Comparison of ENCODE assay signal across 11 mouse cellular contexts in the genomic region with DNA sequence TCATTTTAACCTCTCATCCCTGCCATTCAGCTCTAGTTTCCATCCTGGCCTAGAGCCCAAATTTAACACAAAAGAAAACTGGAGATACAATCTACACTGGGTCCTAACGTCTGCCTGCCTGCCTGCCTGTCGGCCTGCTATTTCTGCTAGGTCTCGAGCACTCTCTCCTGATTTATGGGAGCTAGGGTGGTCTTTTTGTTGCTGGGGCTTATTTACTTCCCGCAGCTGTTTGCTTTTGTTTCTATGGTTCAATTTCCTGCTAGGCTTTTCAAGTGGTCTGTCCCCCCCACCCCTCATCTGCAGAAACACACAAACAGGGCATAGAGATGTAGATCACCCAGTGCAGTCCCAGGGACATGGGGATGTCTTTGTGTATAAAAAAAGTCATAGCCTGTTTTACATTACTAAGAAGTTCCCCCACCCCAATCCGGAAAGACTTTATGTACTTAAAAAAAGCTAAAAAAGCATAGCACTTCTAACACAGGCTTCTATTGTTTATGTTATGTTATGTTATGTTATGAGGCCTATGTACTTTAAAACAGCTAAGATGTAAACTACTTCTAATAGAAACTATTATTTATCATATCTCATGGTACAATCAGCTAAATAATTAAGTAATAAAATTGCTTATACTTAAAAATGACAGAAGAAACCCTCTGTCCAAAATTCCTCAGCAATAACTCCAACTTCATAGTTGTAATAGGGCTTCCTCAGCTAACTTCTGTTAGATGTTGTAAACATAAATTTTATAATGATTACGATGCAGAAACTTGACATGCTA. TPM values are rescaled to one million over a fixed set of nuclear protein-coding genes. Genes with fewer than 3 reads are reported as not detected.
DNase-seq lines count a peak whose midpoint lies in the region; ATAC-seq and TF ChIP-seq lines count a peak whose summit lies in the region.
"Had no signal": no experiment of that assay in that cellular context is flagged by ENCODE, and none has a peak within 500 bp of the region (broad histone marks: within the 10 kb centered on the region; RNA-seq: fewer than 3 reads in every experiment).

No protein-coding gene starts in this region.

- no peak for DNase-seq in stomach, postnatal 0 days (ENCODE audit: low spot score)
- peak; percentile 15 for DNase-seq in forebrain, postnatal 0 days
- peak; percentile 22 for DNase-seq in midbrain, embryonic 10.5 days (ENCODE audit: low spot score)
- DNase-seq in yolk sac, embryonic 10.5 days (ENCODE audit: low spot score), result peak; percentile 6
- no peak for DNase-seq in urinary bladder, postnatal 10 days (ENCODE audit: low spot score)
- no peak for DNase-seq in layer of hippocampus, adult 18-20 months (ENCODE audit: low spot score in 2 of 2)
- DNase-seq: heart, postnatal 14 days; liver, embryonic 13.5 days had no signal

- no peak overlapping the region for H3K9ac ChIP-seq in stomach, embryonic 14.5 days (replicated peaks; ENCODE audit: low read depth, low read length)
- no peak overlapping the region for H3K9ac ChIP-seq in stomach, postnatal 0 days (ENCODE audit: low read length)
- no peak overlapping the region for H3K9ac ChIP-seq in forebrain, postnatal 0 days
- H3K9ac ChIP-seq: liver, embryonic 13.5 days had no signal

- H3K4me1 ChIP-seq in stomach, embryonic 14.5 days (ENCODE audit: control insufficient read depth, insufficient read depth, low read length), result peaks cover 3% of the 10 kb centered on the region; the same call in 1 of the 2 replicates
- no peaks in the 10 kb centered on the region for H3K4me1 ChIP-seq in stomach, postnatal 0 days (replicated peaks; ENCODE audit: control insufficient read depth, insufficient read depth)
- no peaks in the 10 kb centered on the region for H3K4me1 ChIP-seq in forebrain, postnatal 0 days (ENCODE audit: insufficient read depth)
- peaks cover 11% of the 10 kb centered on the region for H3K4me1 ChIP-seq in midbrain, embryonic 10.5 days
- H3K4me1 ChIP-seq: liver, embryonic 13.5 days had no signal

- H3K4me2 ChIP-seq in stomach, embryonic 14.5 days (replicated peaks; ENCODE audit: low read depth, low read length), result no peak overlapping the region
- H3K4me2 ChIP-seq in stomach, postnatal 0 days (replicated peaks; ENCODE audit: low read depth), result no peak overlapping the region
- no peak overlapping the region for H3K4me2 ChIP-seq in forebrain, postnatal 0 days (ENCODE audit: low read depth)
- H3K4me2 ChIP-seq: liver, embryonic 13.5 days had no signal

- peak; percentile 63; the same call in 1 of the 2 replicates for ATAC-seq in stomach, embryonic 14.5 days (ENCODE audit: insufficient number of reproducible peaks, insufficient read depth, low FRiP score, low read depth)
- ATAC-seq in stomach, postnatal 0 days (ENCODE audit: low FRiP score, low TSS enrichment), result no peak
- peak; percentile 51; the same call in 1 of the 2 replicates for ATAC-seq in forebrain, postnatal 0 days
- ATAC-seq in cerebellum, adult (ENCODE audit: insufficient number of reproducible peaks, low FRiP score, low TSS enrichment), result no peak

- H3K9me3 ChIP-seq in stomach, embryonic 14.5 days (ENCODE audit: control insufficient read depth, low read depth, low read length), result no peaks in the 10 kb centered on the region
- no peaks in the 10 kb centered on the region for H3K9me3 ChIP-seq in stomach, postnatal 0 days (ENCODE audit: control insufficient read depth, low read length)
- H3K9me3 ChIP-seq in forebrain, postnatal 0 days (ENCODE audit: low read length), result no peaks in the 10 kb centered on the region
- H3K9me3 ChIP-seq in midbrain, embryonic 10.5 days (replicated peaks), result no peaks in the 10 kb centered on the region
- H3K9me3 ChIP-seq: G1E; liver, embryonic 13.5 days had no signal

- TF ChIP-seq EP300 in stomach, postnatal 0 days (optimal IDR thresholded peaks at IDR 0.05), result no peak

- H3K36me3 ChIP-seq in stomach, embryonic 14.5 days (ENCODE audit: control insufficient read depth, insufficient read depth, low read length), result no peaks in the 10 kb centered on the region
- H3K36me3 ChIP-seq in stomach, postnatal 0 days (ENCODE audit: control insufficient read depth, insufficient read depth, low read length), result no peaks in the 10 kb centered on the region
- H3K36me3 ChIP-seq in forebrain, postnatal 0 days (ENCODE audit: insufficient read depth), result no peaks in the 10 kb centered on the region
- no peaks in the 10 kb centered on the region for H3K36me3 ChIP-seq in midbrain, embryonic 10.5 days
- H3K36me3 ChIP-seq: G1E; liver, embryonic 13.5 days had no signal

- WGBS in stomach, embryonic 14.5 days, result 26% methylated on average over 6 of the region's 6 CpGs
- 24% methylated on average over 6 of the region's 6 CpGs for WGBS in stomach, postnatal 0 days
- 19% methylated on average over 6 of the region's 6 CpGs for WGBS in forebrain, postnatal 0 days
- WGBS in midbrain, embryonic 10.5 days, result 26% methylated on average over 6 of the region's 6 CpGs

- peak overlapping the region; percentile 52; the same call in 1 of the 2 replicates for H3K27ac ChIP-seq in stomach, embryonic 14.5 days (ENCODE audit: low read length)
- no peak overlapping the region for H3K27ac ChIP-seq in stomach, postnatal 0 days (replicated peaks)
- H3K27ac ChIP-seq in forebrain, postnatal 0 days (ENCODE audit: low read depth, low read length), result no peak overlapping the region
- peak overlapping the region; percentile 67 for H3K27ac ChIP-seq in midbrain, embryonic 10.5 days (replicated peaks)
- H3K27ac ChIP-seq: liver, embryonic 13.5 days had no signal

- no peaks in the 10 kb centered on the region for H3K27me3 ChIP-seq in stomach, embryonic 14.5 days (ENCODE audit: control insufficient read depth, insufficient read depth, low read length)
- H3K27me3 ChIP-seq in stomach, postnatal 0 days (ENCODE audit: control insufficient read depth, insufficient read depth, low read length), result no peaks in the 10 kb centered on the region
- no peaks in the 10 kb centered on the region for H3K27me3 ChIP-seq in forebrain, postnatal 0 days (ENCODE audit: insufficient read depth, low read length)
- no peaks in the 10 kb centered on the region for H3K27me3 ChIP-seq in midbrain, embryonic 10.5 days (ENCODE audit: low read depth, poor library complexity, severe bottlenecking)
- H3K27me3 ChIP-seq: liver, embryonic 13.5 days had no signal

- no peak overlapping the region for H3K4me3 ChIP-seq in stomach, embryonic 14.5 days (ENCODE audit: low read depth, low read length)
- H3K4me3 ChIP-seq in stomach, postnatal 0 days (ENCODE audit: low read depth, low read length), result no peak overlapping the region
- H3K4me3 ChIP-seq in forebrain, postnatal 0 days (ENCODE audit: low read depth, low read length), result no peak overlapping the region
- no peak overlapping the region for H3K4me3 ChIP-seq in midbrain, embryonic 10.5 days
- H3K4me3 ChIP-seq: liver, embryonic 13.5 days had no signal

- TF ChIP-seq CTCF in stomach, postnatal 0 days (IDR thresholded peaks at IDR 0.05; ENCODE audit: low read depth), result no peak
- no peak for TF ChIP-seq CTCF in forebrain, postnatal 0 days (IDR thresholded peaks at IDR 0.05; ENCODE audit: low read depth)

RNA-seq across cellular contexts. Expression of gene Olfr24, which starts 41.7 kb away (rescaled TPM):
- not detected in 2 replicates for polyA plus RNA-seq in stomach, embryonic 14.5 days (2014; fragmentation: Nextera tagmentation; extraction: Ambion mirVana)
- 0.04 TPM in 1 of 2 replicates, not detected in the other for polyA plus RNA-seq in stomach, postnatal 0 days (2015; fragmentation: Nextera tagmentation; extraction: Ambion mirVana)
- total RNA-seq in forebrain, postnatal 0 days (2014; rRNA removed), result not detected in 2 replicates
- polyA plus RNA-seq in forebrain, postnatal 0 days (2015; fragmentation: Nextera tagmentation; extraction: Ambion mirVana), result not detected in 2 replicates
- not detected in 2 replicates for polyA plus RNA-seq in midbrain, embryonic 10.5 days (2016; fragmentation: Nextera tagmentation; extraction: Ambion mirVana)
- total RNA-seq in layer of hippocampus, adult 18-20 months (2021), result not detected
- total RNA-seq: heart, postnatal 14 days had no signal
- polyA plus RNA-seq: G1E; liver, embryonic 13.5 days had no signal

RNA-seq across cellular contexts. Expression of gene Muc16, which starts 47.8 kb away (rescaled TPM):
- polyA plus RNA-seq in stomach, embryonic 14.5 days (2014; fragmentation: Nextera tagmentation; extraction: Ambion mirVana), result 5.4 and 6.1 TPM in 2 replicates
- 2.5 TPM in 2 replicates for polyA plus RNA-seq in stomach, postnatal 0 days (2015; fragmentation: Nextera tagmentation; extraction: Ambion mirVana)
- total RNA-seq in forebrain, postnatal 0 days (2014; rRNA removed), result not detected in 2 replicates
- not detected in 2 replicates for polyA plus RNA-seq in forebrain, postnatal 0 days (2015; fragmentation: Nextera tagmentation; extraction: Ambion mirVana)
- polyA plus RNA-seq in midbrain, embryonic 10.5 days (2016; fragmentation: Nextera tagmentation; extraction: Ambion mirVana), result not detected in 2 replicates
- not detected for total RNA-seq in layer of hippocampus, adult 18-20 months (2021)
- polyA plus RNA-seq: G1E had no signal

Comparison
In these comparisons a context has a peak if more than half of its experiments do, and no peak if none do; other contexts are left out.
1. ATAC-seq: peak in stomach, embryonic 14.5 days (single experiment) and forebrain, postnatal 0 days (single experiment); none in stomach, postnatal 0 days (single experiment) and cerebellum, adult (single experiment).
2. H3K27ac ChIP-seq: peak in stomach, embryonic 14.5 days (single experiment) and midbrain, embryonic 10.5 days (single experiment); none in stomach, postnatal 0 days (single experiment) and forebrain, postnatal 0 days (single experiment).
3. DNase-seq: peak in forebrain, postnatal 0 days (single experiment), midbrain, embryonic 10.5 days (single experiment) and yolk sac, embryonic 10.5 days (single experiment); none in stomach, postnatal 0 days (single experiment), urinary bladder, postnatal 10 days (single experiment) and layer of hippocampus, adult 18-20 months (0 of 2).